Mouse (Mus musculus): ENCODE results near the gene Fxyd6. TPM values are rescaled to one million over a fixed set of nuclear protein-coding genes. Genes with fewer than 3 reads are reported as not detected.

The Fxyd6 gene
- polyA plus RNA-seq, 1 experiment = not detected

DNA sequence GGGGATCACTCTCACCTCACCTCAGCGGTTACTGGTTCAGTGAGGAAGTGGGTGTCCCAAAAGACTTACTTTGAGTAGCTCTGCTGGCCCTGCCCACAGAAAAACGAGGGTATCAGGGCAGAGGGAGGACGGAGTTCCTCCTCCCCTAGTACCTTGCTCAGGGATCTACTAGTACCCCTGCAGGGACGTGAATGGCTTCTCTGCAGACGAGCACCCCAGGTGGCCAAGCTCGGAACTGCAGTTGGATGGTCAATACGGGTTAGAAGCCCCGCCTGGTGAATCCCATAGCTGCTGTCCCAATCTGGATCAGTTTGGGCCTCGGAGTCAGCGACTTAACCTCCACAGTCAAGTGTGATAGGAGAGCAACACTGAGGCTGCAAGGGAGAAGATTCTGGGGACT is 42.3 kb downstream of the Fxyd6 start:
- WGBS = 7% methylated on average over 10 of the region's 10 CpGs
- TF ChIP-seq CTCF (IDR thresholded peaks at IDR 0.05; ENCODE audit: insufficient read depth, low read depth, low read length) (peak; percentile 65), POLR2A (IDR thresholded peaks at IDR 0.05; ENCODE audit: insufficient read depth, low read depth, low read length) (no peak)
- H3K27ac ChIP-seq (ENCODE audit: insufficient read depth, low read depth, low read length) = no peak overlapping the region

DNA sequence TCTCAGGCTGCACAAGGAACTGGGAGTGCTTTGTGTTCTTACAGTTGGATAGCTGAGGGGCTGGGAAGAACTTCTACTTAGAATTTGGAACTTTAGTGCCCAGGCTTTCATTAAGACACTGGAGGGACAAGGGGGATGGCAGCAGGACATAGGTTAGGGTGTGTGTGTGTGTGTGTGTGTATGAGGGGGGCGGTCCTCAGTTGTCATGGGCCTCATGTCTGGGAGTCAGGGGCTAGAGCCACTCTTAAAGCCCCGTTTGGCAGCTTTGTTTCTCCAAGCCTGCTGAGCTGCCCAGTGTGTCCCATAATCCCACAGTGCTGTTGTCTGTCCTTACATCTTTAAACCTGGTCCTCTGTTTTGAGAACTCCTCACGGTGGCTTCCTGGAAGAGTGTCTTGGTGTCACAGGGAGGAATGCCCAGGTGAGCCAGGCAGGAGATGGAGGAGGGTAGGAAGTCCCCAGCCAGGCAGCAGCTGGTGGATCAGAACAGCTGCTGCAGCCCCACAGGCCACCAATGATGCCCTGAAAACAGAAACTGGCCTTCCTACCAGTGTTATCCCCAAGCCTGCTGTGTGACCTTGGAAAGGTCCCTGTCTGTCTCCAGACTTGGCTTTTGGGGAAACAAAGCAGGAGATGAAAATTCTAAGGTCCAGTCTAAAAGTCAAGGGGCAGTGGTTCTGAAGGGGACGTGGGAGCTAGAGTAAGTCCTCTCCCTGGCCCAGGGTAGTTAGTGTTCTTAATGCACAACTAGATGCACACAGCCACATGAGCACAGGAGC is 42.9 kb downstream of the Fxyd6 start:
- WGBS = 85% methylated on average over 4 of the region's 4 CpGs
- TF ChIP-seq CTCF (IDR thresholded peaks at IDR 0.05; ENCODE audit: insufficient read depth, low read depth, low read length) = no peak
- no peak for TF ChIP-seq POLR2A (IDR thresholded peaks at IDR 0.05; ENCODE audit: insufficient read depth, low read depth, low read length)
- H3K27ac ChIP-seq (ENCODE audit: insufficient read depth, low read depth, low read length) = no peak overlapping the region

More for the DNA sequence above, 42.3 kb downstream of the Fxyd6 start:
- Histone ChIP-seq H3K4me3 (ENCODE audit: insufficient read depth, low read depth, low read length) (no peak overlapping the region), H3K4me1 (ENCODE audit: control insufficient read depth, insufficient read depth, low read length) (peaks cover 16% of the 10 kb centered on the region)

DNA sequence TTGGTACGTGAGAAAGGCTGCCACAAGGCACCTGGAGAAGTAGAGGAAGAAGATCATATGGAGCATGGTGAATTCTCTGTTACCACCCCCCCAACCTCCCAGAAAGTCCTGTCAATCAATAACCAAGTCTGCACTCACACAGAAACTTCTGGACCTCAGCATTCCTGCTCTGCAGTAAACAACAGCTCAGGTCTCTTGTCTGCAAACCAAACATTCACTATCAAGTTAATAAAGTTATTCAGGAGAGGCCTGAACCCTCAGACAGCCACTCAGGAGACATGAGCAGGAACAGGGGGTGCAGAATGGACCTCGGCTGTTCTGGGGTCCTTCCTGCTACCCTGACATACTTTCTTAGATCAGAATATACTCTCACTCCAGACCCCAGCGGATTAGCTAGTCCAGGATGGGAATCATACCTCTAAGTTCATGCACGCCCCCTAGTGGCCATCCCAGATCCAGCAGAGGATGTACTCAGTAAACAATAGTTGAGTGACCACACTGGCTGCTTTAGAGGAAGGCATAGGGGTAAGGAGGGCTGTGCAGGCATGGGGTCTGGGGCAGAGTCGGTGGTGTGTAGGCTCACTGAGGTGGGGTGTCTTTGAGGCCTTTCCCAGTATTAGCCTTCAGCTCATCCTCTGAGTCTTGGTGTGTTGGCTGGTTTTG is 43.6 kb downstream of the Fxyd6 start:
- TF ChIP-seq POLR2A (IDR thresholded peaks at IDR 0.05; ENCODE audit: insufficient read depth, low read depth, low read length) = no peak
- peak; percentile 36; the same call in 1 of the 2 replicates for TF ChIP-seq CTCF (IDR thresholded peaks at IDR 0.05; ENCODE audit: insufficient read depth, low read depth, low read length)
- peaks cover 10% of the 10 kb centered on the region for H3K4me1 ChIP-seq (ENCODE audit: control insufficient read depth, insufficient read depth, low read length)
- WGBS = 67% methylated on average over 5 of the region's 5 CpGs
- no peak overlapping the region for H3K4me3 ChIP-seq (ENCODE audit: insufficient read depth, low read depth, low read length)
- no peak overlapping the region for H3K27ac ChIP-seq (ENCODE audit: insufficient read depth, low read depth, low read length)

More for the DNA sequence above, 42.9 kb downstream of the Fxyd6 start:
- Histone ChIP-seq H3K4me3 (ENCODE audit: insufficient read depth, low read depth, low read length) (no peak overlapping the region), H3K4me1 (ENCODE audit: control insufficient read depth, insufficient read depth, low read length) (peaks cover 13% of the 10 kb centered on the region)

DNA sequence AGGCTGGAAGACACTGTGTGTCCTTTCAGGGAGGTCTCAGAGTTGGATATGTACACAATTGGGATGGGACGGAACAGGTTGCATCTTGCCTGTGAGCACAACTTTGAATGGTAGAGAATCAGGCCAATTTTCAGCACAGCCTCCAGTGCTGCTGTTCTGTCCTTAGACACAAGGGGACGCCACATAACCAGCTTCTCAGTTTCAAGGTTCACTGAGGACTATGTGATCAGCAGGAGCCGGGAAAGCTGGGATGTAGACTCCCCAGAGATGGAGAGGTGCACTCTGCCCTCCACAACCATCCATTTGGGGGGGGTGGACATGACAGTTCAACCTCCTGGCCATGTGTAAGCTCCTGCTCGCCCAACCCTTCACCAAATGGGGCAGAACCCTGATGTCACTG is 45.9 kb downstream of the Fxyd6 start:
- Histone ChIP-seq H3K4me1 (ENCODE audit: control insufficient read depth, insufficient read depth, low read length) (peaks cover 10% of the 10 kb centered on the region), H3K4me3 (ENCODE audit: insufficient read depth, low read depth, low read length) (no peak overlapping the region), H3K27ac (ENCODE audit: insufficient read depth, low read depth, low read length) (no peak overlapping the region)
- TF ChIP-seq POLR2A (IDR thresholded peaks at IDR 0.05; ENCODE audit: insufficient read depth, low read depth, low read length) (no peak), CTCF (IDR thresholded peaks at IDR 0.05; ENCODE audit: insufficient read depth, low read depth, low read length) (peak; percentile 37)
- WGBS = 35% methylated on average over 4 of the region's 4 CpGs

DNA sequence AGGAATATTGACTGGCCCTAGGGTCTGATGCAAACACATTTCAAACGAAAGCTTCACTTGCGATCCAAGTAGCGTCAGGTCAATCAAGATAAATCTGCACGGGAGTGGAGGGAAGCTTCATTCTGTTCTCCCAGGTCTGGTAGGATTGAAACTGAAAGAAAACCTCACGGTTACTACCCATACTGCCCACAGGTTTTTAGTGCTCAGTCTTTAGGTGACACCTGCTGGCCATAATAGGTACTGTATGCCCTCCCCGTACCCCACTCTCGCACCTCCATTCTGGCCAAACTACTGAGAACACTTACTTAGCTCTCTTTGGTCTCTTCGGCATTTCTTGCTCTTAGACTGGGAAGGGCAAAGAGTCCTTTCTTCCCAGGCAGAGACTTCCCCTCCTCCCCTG is 47.3 kb downstream of the Fxyd6 start:
- H3K4me1 ChIP-seq (ENCODE audit: control insufficient read depth, insufficient read depth, low read length) = peaks cover 6% of the 10 kb centered on the region; the same call in 1 of the 2 replicates
- TF ChIP-seq POLR2A (IDR thresholded peaks at IDR 0.05; ENCODE audit: insufficient read depth, low read depth, low read length) = no peak
- no peak for TF ChIP-seq CTCF (IDR thresholded peaks at IDR 0.05; ENCODE audit: insufficient read depth, low read depth, low read length)
- whole genome bisulfite sequencing = 38% methylated on average over 8 of the region's 8 CpGs
- H3K4me3 ChIP-seq (ENCODE audit: insufficient read depth, low read depth, low read length) = no peak overlapping the region
- H3K27ac ChIP-seq (ENCODE audit: insufficient read depth, low read depth, low read length) = no peak overlapping the region

DNA sequence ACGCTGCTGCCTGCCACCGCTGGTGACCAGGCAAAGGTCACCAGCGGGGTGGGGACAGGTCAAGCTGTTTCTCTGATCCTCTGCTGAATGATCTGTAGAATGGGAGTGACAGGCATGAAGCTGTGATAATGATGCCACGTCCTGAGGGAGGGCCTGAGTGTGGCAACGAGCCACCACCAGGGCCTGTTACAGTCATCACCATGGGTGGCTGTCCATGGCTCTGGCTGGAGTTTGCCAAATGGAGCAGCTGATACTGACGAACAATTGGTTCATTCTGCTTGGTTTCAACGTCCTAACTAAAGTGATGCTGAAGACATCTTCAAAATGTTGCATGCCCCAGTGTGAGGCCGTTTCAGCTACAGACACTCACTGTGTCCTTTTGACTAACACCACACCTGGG is 48.3 kb downstream of the Fxyd6 start:
- Histone ChIP-seq H3K27ac (ENCODE audit: insufficient read depth, low read depth, low read length) (no peak overlapping the region), H3K4me3 (ENCODE audit: insufficient read depth, low read depth, low read length) (no peak overlapping the region), H3K4me1 (ENCODE audit: control insufficient read depth, insufficient read depth, low read length) (0 out of 2 replicates have a peak, but pooled peaks cover 6% of the 10 kb centered on the region)
- WGBS = 74% methylated on average over 8 of the region's 8 CpGs
- TF ChIP-seq CTCF (IDR thresholded peaks at IDR 0.05; ENCODE audit: insufficient read depth, low read depth, low read length) = no peak
- TF ChIP-seq POLR2A (IDR thresholded peaks at IDR 0.05; ENCODE audit: insufficient read depth, low read depth, low read length) = no peak

DNA sequence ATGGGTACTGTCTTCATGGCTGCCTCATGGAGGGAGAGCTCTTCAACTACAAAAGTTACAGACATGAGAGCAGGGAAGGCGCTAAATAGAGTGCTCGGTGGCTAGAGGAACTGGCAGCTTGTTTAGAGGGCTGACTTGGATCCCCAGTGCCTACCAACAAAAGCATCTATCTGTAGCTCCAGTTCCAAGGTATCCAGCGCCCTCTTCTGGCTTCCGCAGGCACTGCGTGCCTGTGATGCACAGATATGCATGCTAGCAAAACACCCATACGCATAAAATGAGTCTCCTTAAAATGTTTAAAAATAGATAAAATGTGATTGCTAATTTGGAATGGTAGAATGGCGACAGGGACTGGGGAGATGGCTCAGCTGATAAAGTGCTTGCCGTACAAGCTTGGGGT is 51.2 kb downstream of the Fxyd6 start:
- Histone ChIP-seq H3K4me3 (ENCODE audit: insufficient read depth, low read depth, low read length) (no peak overlapping the region), H3K27ac (ENCODE audit: insufficient read depth, low read depth, low read length) (no peak overlapping the region), H3K4me1 (ENCODE audit: control insufficient read depth, insufficient read depth, low read length) (0 out of 2 replicates have a peak, but pooled peaks cover 4% of the 10 kb centered on the region)
- 74% methylated on average over 8 of the region's 8 CpGs for WGBS
- TF ChIP-seq POLR2A (IDR thresholded peaks at IDR 0.05; ENCODE audit: insufficient read depth, low read depth, low read length) (no peak), CTCF (IDR thresholded peaks at IDR 0.05; ENCODE audit: insufficient read depth, low read depth, low read length) (no peak)

DNA sequence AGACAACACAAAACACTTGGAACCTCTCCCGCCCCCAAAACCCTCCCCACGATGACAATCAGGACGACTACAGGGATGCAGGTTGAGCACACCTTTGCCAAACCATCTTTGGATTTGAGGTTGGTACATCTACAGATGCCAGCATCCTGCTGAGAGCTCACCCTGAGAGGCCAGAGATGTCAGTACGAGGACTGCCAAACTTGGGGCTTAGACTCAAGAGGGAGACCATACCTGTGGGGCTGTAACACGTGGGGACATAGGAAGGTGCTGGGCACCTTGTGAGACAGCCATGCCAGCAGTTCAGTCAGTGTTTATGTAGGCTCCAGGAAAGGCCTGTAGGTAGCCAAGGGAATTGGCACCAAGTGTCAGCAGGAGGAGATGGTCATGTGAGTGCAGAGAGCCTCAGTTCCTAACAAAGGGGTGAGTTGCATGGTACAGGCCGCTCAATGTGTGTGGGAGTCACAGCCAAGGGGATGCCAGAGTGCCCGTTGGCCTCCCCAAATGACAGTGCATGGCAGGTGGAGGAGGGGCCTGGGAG is 52.8 kb downstream of the Fxyd6 start:
- Histone ChIP-seq H3K4me1 (ENCODE audit: control insufficient read depth, insufficient read depth, low read length) (no peaks in the 10 kb centered on the region), H3K4me3 (ENCODE audit: insufficient read depth, low read depth, low read length) (no peak overlapping the region), H3K27ac (ENCODE audit: insufficient read depth, low read depth, low read length) (no peak overlapping the region)
- 82% methylated on average over 7 of the region's 7 CpGs for WGBS
- TF ChIP-seq POLR2A (IDR thresholded peaks at IDR 0.05; ENCODE audit: insufficient read depth, low read depth, low read length) (no peak), CTCF (IDR thresholded peaks at IDR 0.05; ENCODE audit: insufficient read depth, low read depth, low read length) (no peak)

DNA sequence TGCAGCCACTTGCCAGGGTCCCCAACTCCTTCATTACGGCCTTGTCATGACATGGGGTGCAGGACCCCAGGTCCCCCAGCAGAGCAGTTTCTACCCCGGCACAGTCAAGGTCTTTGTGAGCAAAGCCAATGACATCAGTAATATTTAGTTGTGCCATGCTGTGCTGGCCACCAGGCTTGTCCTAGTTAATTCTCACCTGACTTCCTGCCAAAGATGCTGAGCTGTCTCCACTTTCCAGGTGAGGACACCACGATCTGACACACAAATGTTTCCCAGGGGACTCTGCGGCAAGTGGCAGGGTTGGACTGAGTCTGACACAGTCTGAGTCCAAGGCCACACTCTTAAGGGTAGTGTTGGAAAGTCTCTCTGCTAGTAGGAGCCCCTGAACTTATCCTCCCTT is 56.5 kb downstream of the Fxyd6 start, which contains the start of gene Dscaml1:
TSS of gene Dscaml1 (plus strand) at position 173 of the 400 bp plus-strand sequence.
- Histone ChIP-seq H3K4me1 (ENCODE audit: control insufficient read depth, insufficient read depth, low read length) (no peaks in the 10 kb centered on the region), H3K4me3 (ENCODE audit: insufficient read depth, low read depth, low read length) (no peak within 1 kb of the TSS), H3K27ac (ENCODE audit: insufficient read depth, low read depth, low read length) (no peak within 1 kb of the TSS)
- TF ChIP-seq POLR2A (IDR thresholded peaks at IDR 0.05; ENCODE audit: insufficient read depth, low read depth, low read length) (no peak), CTCF (IDR thresholded peaks at IDR 0.05; ENCODE audit: insufficient read depth, low read depth, low read length) (no peak)
- 91% methylated on average over 4 of the region's 4 CpGs for WGBS

Measured in olfactory bulb, adult 2 months (tissue).